Mouse (Mus musculus): ENCODE results near the gene Aplnr. TPM values are rescaled to one million over a fixed set of nuclear protein-coding genes. Genes with fewer than 3 reads are reported as not detected.

Aplnr gene
- polyA plus RNA-seq, 1 experiment from 2014 or later, result 8.9 TPM

GRCm38 (mm10) chr2:85140833-85141232, 4.8 kb downstream of the Aplnr start:
- Histone ChIP-seq H3K36me3 (ENCODE audit: control insufficient read depth, insufficient read depth, low read length) (no peaks in the 10 kb centered on the region), H3K4me1 (ENCODE audit: control insufficient read depth, insufficient read depth, low read length) (peaks cover 8% of the 10 kb centered on the region), H3K27me3 (ENCODE audit: control insufficient read depth, insufficient read depth, low read length) (peaks cover 3% of the 10 kb centered on the region; the same call in 1 of the 2 replicates), H3K27ac (ENCODE audit: low read depth, low read length) (no peak overlapping the region), H3K4me2 (no peak overlapping the region), H3K4me3 (ENCODE audit: low read depth, low read length) (no peak overlapping the region), H3K9ac (ENCODE audit: low read depth, low read length) (no peak overlapping the region), H3K9me3 (replicated peaks; ENCODE audit: control insufficient read depth, low read length) (no peaks in the 10 kb centered on the region)
- ATAC-seq (replicated peaks; ENCODE audit: insufficient number of reproducible peaks, low FRiP score, low TSS enrichment), result no peak

DNA sequence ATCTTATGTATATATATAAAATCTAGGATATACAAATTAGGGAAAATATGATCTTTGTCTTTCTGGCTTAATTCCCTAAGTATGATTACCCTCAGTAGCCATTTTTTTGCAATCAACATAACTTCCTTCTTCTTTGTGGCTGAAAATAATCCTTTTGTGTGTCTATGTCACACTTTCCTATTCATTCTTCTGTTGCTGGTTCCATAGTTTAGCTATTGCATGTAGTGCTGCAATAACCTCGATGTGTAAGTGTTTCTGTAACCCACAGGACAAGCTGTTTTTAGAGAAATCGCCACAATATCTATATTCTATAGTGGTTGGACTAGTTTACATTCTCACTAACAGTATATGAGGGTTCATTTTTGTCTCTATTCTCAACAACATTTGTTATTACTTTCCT, 8.9 kb downstream of the Aplnr start:
- no peak for ATAC-seq (replicated peaks; ENCODE audit: insufficient number of reproducible peaks, low FRiP score, low TSS enrichment)
- no peak overlapping the region for H3K9ac ChIP-seq (ENCODE audit: low read depth, low read length)
- H3K4me1 ChIP-seq (ENCODE audit: control insufficient read depth, insufficient read depth, low read length), result peaks cover 2% of the 10 kb centered on the region; the same call in 1 of the 2 replicates
- no peak overlapping the region for H3K27ac ChIP-seq (ENCODE audit: low read depth, low read length)
- H3K4me2 ChIP-seq, result no peak overlapping the region
- no peaks in the 10 kb centered on the region for H3K36me3 ChIP-seq (ENCODE audit: control insufficient read depth, insufficient read depth, low read length)
- H3K9me3 ChIP-seq (replicated peaks; ENCODE audit: control insufficient read depth, low read length), result no peaks in the 10 kb centered on the region
- WGBS (ENCODE audit: insufficient replicate concordance), result 70% methylated on average over 2 of the region's 2 CpGs
- no peak overlapping the region for H3K4me3 ChIP-seq (ENCODE audit: low read depth, low read length)
- no peaks in the 10 kb centered on the region for H3K27me3 ChIP-seq (ENCODE audit: control insufficient read depth, insufficient read depth, low read length)

DNA sequence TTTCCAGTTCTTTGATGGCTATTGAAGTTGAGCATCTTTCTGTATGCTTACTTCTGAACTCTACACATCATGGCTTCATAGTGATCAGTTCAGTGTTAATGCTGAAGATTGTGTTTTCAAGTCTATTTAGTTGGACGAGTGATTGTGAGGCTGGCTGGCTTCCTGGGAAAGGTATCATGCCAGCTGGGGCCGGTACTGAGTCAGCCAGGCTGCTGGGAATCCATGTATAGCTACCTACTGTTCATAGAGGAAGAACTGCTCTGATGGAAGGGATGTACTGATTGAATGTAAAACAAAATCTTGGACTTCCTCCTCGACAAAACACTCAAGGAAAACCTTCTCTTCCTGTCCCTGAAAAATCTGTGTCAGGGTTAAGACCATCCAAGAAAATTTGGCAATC, 9.3 kb downstream of the Aplnr start:
- H3K9ac ChIP-seq (ENCODE audit: low read depth, low read length), result no peak overlapping the region
- H3K4me3 ChIP-seq (ENCODE audit: low read depth, low read length), result no peak overlapping the region
- no peak overlapping the region for H3K4me2 ChIP-seq
- WGBS (ENCODE audit: insufficient replicate concordance), result 59% methylated on average over 3 of the region's 3 CpGs
- ATAC-seq (replicated peaks; ENCODE audit: insufficient number of reproducible peaks, low FRiP score, low TSS enrichment), result no peak
- H3K36me3 ChIP-seq (ENCODE audit: control insufficient read depth, insufficient read depth, low read length), result no peaks in the 10 kb centered on the region
- no peak overlapping the region for H3K27ac ChIP-seq (ENCODE audit: low read depth, low read length)
- H3K9me3 ChIP-seq (replicated peaks; ENCODE audit: control insufficient read depth, low read length), result no peaks in the 10 kb centered on the region
- no peaks in the 10 kb centered on the region for H3K27me3 ChIP-seq (ENCODE audit: control insufficient read depth, insufficient read depth, low read length)
- no peaks in the 10 kb centered on the region for H3K4me1 ChIP-seq (ENCODE audit: control insufficient read depth, insufficient read depth, low read length)

- no peak overlapping the region for H3K27ac ChIP-seq (ENCODE audit: low read depth, low read length)
- H3K4me3 ChIP-seq (ENCODE audit: low read depth, low read length), result no peak overlapping the region
- no peak for ATAC-seq (replicated peaks; ENCODE audit: insufficient number of reproducible peaks, low FRiP score, low TSS enrichment)
- 64% methylated on average over 2 of the region's 2 CpGs for WGBS (ENCODE audit: insufficient replicate concordance)
- H3K4me1 ChIP-seq (ENCODE audit: control insufficient read depth, insufficient read depth, low read length), result no peaks in the 10 kb centered on the region
- no peaks in the 10 kb centered on the region for H3K36me3 ChIP-seq (ENCODE audit: control insufficient read depth, insufficient read depth, low read length)
- H3K9ac ChIP-seq (ENCODE audit: low read depth, low read length), result no peak overlapping the region
- H3K4me2 ChIP-seq, result no peak overlapping the region
- no peaks in the 10 kb centered on the region for H3K27me3 ChIP-seq (ENCODE audit: control insufficient read depth, insufficient read depth, low read length)
- no peaks in the 10 kb centered on the region for H3K9me3 ChIP-seq (replicated peaks; ENCODE audit: control insufficient read depth, low read length)
These were observed 11.5 kb downstream of the Aplnr start for GRCm38 (mm10) chr2:85147481-85147880.

GRCm38 (mm10) chr2:85150373-85150772, 14.3 kb downstream of the Aplnr start:
- Histone ChIP-seq H3K27me3 (ENCODE audit: control insufficient read depth, insufficient read depth, low read length) (no peaks in the 10 kb centered on the region), H3K9ac (ENCODE audit: low read depth, low read length) (no peak overlapping the region), H3K9me3 (replicated peaks; ENCODE audit: control insufficient read depth, low read length) (no peaks in the 10 kb centered on the region), H3K4me3 (ENCODE audit: low read depth, low read length) (no peak overlapping the region), H3K4me2 (no peak overlapping the region), H3K36me3 (ENCODE audit: control insufficient read depth, insufficient read depth, low read length) (no peaks in the 10 kb centered on the region), H3K27ac (ENCODE audit: low read depth, low read length) (no peak overlapping the region), H3K4me1 (ENCODE audit: control insufficient read depth, insufficient read depth, low read length) (no peaks in the 10 kb centered on the region)
- WGBS (ENCODE audit: insufficient replicate concordance), result 50% methylated on average over 1 of the region's 1 CpGs
- no peak for ATAC-seq (replicated peaks; ENCODE audit: insufficient number of reproducible peaks, low FRiP score, low TSS enrichment)

DNA sequence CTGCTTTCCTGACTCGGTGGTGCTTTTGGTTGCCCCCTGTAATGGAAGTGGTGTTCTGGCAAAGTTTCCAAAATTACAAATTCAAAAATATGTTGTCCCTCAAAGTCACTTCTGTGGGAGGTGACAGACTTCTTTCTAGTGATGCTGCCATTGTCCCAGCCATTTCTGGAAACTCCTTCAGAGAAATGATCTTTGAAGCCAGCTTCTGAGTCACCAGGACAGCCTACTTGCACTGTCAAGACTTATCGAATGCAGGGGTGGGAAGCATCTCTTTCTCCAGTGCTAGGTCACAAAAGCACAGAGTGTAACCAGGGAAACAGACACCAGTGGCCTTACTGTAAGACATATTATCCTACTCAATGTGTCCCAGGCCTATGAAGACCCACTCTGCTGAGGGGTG, 15.2 kb downstream of the Aplnr start:
- Histone ChIP-seq H3K27me3 (ENCODE audit: control insufficient read depth, insufficient read depth, low read length) (no peaks in the 10 kb centered on the region), H3K27ac (ENCODE audit: low read depth, low read length) (no peak overlapping the region), H3K36me3 (ENCODE audit: control insufficient read depth, insufficient read depth, low read length) (no peaks in the 10 kb centered on the region), H3K9ac (ENCODE audit: low read depth, low read length) (no peak overlapping the region), H3K4me1 (ENCODE audit: control insufficient read depth, insufficient read depth, low read length) (no peaks in the 10 kb centered on the region), H3K4me3 (ENCODE audit: low read depth, low read length) (no peak overlapping the region), H3K4me2 (no peak overlapping the region), H3K9me3 (replicated peaks; ENCODE audit: control insufficient read depth, low read length) (no peaks in the 10 kb centered on the region)
- 68% methylated on average over 2 of the region's 2 CpGs for WGBS (ENCODE audit: insufficient replicate concordance)
- ATAC-seq (replicated peaks; ENCODE audit: insufficient number of reproducible peaks, low FRiP score, low TSS enrichment), result no peak

DNA sequence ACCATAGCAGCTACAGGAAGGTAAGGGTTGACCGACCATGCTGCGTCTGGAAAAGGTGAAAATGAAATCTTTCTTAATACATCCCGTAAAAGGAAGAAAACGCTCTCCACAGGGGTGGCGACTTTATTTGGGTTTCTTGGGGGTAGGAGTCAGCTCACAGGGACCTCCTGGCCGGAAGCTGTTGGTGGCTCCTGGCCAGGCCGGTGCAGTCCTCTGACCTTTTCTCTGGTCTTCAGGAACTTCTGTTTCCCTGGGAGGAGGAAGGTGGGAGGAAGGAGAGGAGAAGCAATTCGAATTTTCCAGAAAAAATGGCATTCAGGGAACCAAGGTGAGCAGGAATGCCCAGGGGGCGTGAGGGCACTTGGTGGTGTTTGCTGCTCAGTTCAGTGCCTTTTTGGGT, 19.3 kb downstream of the Aplnr start:
- 75% methylated on average over 9 of the region's 9 CpGs for WGBS (ENCODE audit: insufficient replicate concordance)
- ATAC-seq (replicated peaks; ENCODE audit: insufficient number of reproducible peaks, low FRiP score, low TSS enrichment), result no peak

DNA sequence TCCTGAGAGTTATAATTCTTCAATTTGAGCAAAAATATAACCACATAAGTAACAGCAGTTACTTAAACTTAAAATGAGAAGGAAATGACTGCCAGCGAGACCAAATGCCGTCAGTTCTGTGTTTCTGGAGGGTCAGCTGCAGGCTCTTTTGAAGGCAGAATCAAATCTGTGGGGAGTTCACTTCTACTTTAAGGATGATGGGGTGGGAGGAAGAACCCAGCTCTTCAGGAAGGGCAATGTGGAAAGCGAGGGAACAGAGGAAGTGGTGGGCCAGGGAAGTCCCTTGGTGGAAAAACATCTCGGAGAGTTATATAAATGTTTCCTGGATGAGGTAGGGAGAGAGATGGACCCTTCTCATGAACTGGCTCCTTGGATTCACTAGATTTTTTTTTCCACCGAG, 20.1 kb downstream of the Aplnr start:
- Histone ChIP-seq H3K9me3 (replicated peaks; ENCODE audit: control insufficient read depth, low read length) (no peaks in the 10 kb centered on the region), H3K27me3 (ENCODE audit: control insufficient read depth, insufficient read depth, low read length) (no peaks in the 10 kb centered on the region), H3K9ac (ENCODE audit: low read depth, low read length) (no peak overlapping the region), H3K4me3 (ENCODE audit: low read depth, low read length) (no peak overlapping the region), H3K27ac (ENCODE audit: low read depth, low read length) (no peak overlapping the region), H3K4me2 (no peak overlapping the region), H3K4me1 (ENCODE audit: control insufficient read depth, insufficient read depth, low read length) (peaks cover 5% of the 10 kb centered on the region), H3K36me3 (ENCODE audit: control insufficient read depth, insufficient read depth, low read length) (no peaks in the 10 kb centered on the region)
- 76% methylated on average over 5 of the region's 5 CpGs for WGBS (ENCODE audit: insufficient replicate concordance)
- ATAC-seq (replicated peaks; ENCODE audit: insufficient number of reproducible peaks, low FRiP score, low TSS enrichment), result no peak

More for the DNA sequence above, 19.3 kb downstream of the Aplnr start:
- Histone ChIP-seq H3K9me3 (replicated peaks; ENCODE audit: control insufficient read depth, low read length) (no peaks in the 10 kb centered on the region), H3K27ac (ENCODE audit: low read depth, low read length) (no peak overlapping the region), H3K4me3 (ENCODE audit: low read depth, low read length) (no peak overlapping the region), H3K27me3 (ENCODE audit: control insufficient read depth, insufficient read depth, low read length) (no peaks in the 10 kb centered on the region), H3K4me2 (no peak overlapping the region), H3K9ac (ENCODE audit: low read depth, low read length) (no peak overlapping the region), H3K4me1 (ENCODE audit: control insufficient read depth, insufficient read depth, low read length) (no peaks in the 10 kb centered on the region), H3K36me3 (ENCODE audit: control insufficient read depth, insufficient read depth, low read length) (no peaks in the 10 kb centered on the region)

- Histone ChIP-seq H3K36me3 (ENCODE audit: control insufficient read depth, insufficient read depth, low read length) (no peaks in the 10 kb centered on the region), H3K4me3 (ENCODE audit: low read depth, low read length) (no peak overlapping the region), H3K4me1 (ENCODE audit: control insufficient read depth, insufficient read depth, low read length) (peaks cover 6% of the 10 kb centered on the region), H3K27ac (ENCODE audit: low read depth, low read length) (no peak overlapping the region), H3K27me3 (ENCODE audit: control insufficient read depth, insufficient read depth, low read length) (no peaks in the 10 kb centered on the region), H3K9me3 (replicated peaks; ENCODE audit: control insufficient read depth, low read length) (no peaks in the 10 kb centered on the region), H3K4me2 (no peak overlapping the region), H3K9ac (ENCODE audit: low read depth, low read length) (no peak overlapping the region)
- no peak for ATAC-seq (replicated peaks; ENCODE audit: insufficient number of reproducible peaks, low FRiP score, low TSS enrichment)
- WGBS (ENCODE audit: insufficient replicate concordance), result 78% methylated on average over 3 of the region's 3 CpGs
These were observed 21.4 kb downstream of the Aplnr start for GRCm38 (mm10) chr2:85157382-85157781.

All from heart, embryonic 11.5 days (tissue).